Mouse (Mus musculus) intestine, embryonic 16.5 days (tissue): ENCODE results near the gene Bbof1. TPM values are rescaled to one million over a fixed set of nuclear protein-coding genes. Genes with fewer than 3 reads are reported as not detected.

Experiments
- ATAC-seq: fragments of 200-750 bp; cut with Nextera tagmentation; 2 replicates; pipeline ENCODE4 v1.8.0; 2017; ENCODE audit warnings: moderate TSS enrichment, moderate library complexity
- H3K27ac ChIP-seq: fragments of 300-500 bp; sonication (generic); 2 replicates; pipeline ENCODE4 v1.5.1; 2014; ENCODE audit warnings: mild to moderate bottlenecking, low read length
- H3K27me3 ChIP-seq: fragments of 300-500 bp; sonication (generic); replicated peaks from 2 replicates; pipeline ENCODE4 v1.6.1; 2014; ENCODE audit warnings: low read length, control low read depth, mixed read lengths; ENCODE audit not compliant: control insufficient read depth, insufficient read depth
- H3K36me3 ChIP-seq: fragments of 300-500 bp; sonication (generic); 2 replicates; pipeline ENCODE4 v1.6.1; 2014; ENCODE audit warnings: low read length, control low read depth; ENCODE audit not compliant: control insufficient read depth, insufficient read depth
- H3K4me1 ChIP-seq: fragments of 300-500 bp; sonication (generic); 2 replicates; pipeline ENCODE4 v1.6.1; 2014; ENCODE audit warnings: low read length, control low read depth, mixed read lengths; ENCODE audit not compliant: control insufficient read depth, insufficient read depth
- H3K4me2 ChIP-seq: fragments of 300-500 bp; sonication (generic); 2 replicates; pipeline ENCODE4 v1.6.1; 2014; ENCODE audit warnings: low read depth, low read length, control low read depth
- H3K4me3 ChIP-seq: fragments of 300-500 bp; sonication (generic); 2 replicates; pipeline ENCODE4 v1.5.1; 2014; ENCODE audit warnings: mild to moderate bottlenecking, low read length
- H3K9ac ChIP-seq: fragments of 300-500 bp; sonication (generic); 2 replicates; pipeline ENCODE4 v1.6.1; 2014; ENCODE audit warnings: low read depth, low read length
- H3K9me3 ChIP-seq: fragments of 300-500 bp; sonication (generic); 2 replicates; pipeline ENCODE4 v1.6.1; 2016; ENCODE audit warnings: low read length, control low read depth; ENCODE audit not compliant: control insufficient read depth
- WGBS: fragments of 180-500 bp; shearing (Covaris S2); extraction: QIAGEN DNeasy Blood & Tissue Kit; methylation state at CpG from one replicate; pipeline ENCODE4 v1.1.7; 2014; 5-methylcytosine and 5-hydroxymethylcytosine counted together
- polyA plus RNA-seq: library from polyadenylated mRNA; unstranded; fragments of >200 nt; fragmentation: Nextera tagmentation; extraction: Ambion mirVana; gene quantifications from 2 replicates; pipeline ENCODE4 v1.2.1, GENCODE M21; 2015

The Bbof1 gene
- polyA plus RNA-seq, 1 experiment from 2014 or later: 0.56 TPM

DNA sequence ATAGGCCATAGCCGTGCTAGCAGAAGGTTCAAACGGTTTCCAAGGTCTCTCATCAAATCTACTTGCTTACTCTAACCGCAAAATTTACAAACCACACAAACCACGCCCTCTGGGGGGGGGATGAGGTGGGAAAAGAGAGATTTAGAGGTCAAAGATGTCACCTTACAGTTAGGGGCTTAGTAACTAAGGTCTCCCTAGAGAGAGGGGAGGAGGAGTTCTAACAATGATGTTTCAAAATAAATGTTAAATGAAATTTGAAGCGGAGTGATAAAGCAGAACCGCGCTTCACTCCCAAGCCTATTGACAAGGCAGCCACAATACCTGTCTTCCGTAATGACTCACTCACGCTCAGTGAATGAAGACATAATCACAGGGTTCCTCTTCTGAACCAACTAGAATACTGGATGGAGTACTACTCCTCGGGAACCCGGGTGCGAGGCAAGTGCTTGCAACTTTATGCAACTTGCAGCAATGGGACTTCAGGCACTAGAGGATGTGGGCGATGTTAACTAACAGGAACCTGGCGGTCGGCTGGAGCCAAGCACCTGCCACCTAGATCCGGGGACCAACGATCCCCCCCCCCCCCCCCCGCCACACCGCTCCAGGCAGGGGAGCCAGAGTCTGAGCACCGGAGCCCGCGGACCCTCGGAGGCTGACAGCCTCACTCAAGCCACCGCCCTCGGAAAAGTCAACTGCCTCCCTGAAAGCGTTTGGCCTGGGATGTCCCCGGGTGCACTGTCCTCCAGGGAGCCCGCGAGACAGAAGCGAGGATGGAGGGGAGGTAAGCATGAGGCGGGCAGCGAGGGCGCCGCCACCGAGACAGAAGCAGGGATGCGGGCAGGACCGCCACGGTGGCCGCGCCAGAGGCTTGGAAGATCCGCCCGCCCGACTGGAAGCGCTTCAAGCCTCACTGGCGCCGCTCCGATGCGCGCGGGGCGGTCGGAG is 725 bp upstream of the Bbof1 start:
- 2% methylated on average over 44 of the region's 52 CpGs for WGBS
- Histone ChIP-seq H3K27ac (peak overlapping the region; percentile 77), H3K36me3 (no peaks in the 10 kb centered on the region), H3K4me1 (0 out of 2 replicates have a peak, but pooled peaks cover 3% of the 10 kb centered on the region), H3K27me3 (no peaks in the 10 kb centered on the region), H3K4me3 (peak overlapping the region; percentile 89), H3K4me2 (peak overlapping the region; percentile 92), H3K9me3 (no peaks in the 10 kb centered on the region), H3K9ac (peak overlapping the region; percentile 88)
- ATAC-seq: peak; percentile 63

DNA sequence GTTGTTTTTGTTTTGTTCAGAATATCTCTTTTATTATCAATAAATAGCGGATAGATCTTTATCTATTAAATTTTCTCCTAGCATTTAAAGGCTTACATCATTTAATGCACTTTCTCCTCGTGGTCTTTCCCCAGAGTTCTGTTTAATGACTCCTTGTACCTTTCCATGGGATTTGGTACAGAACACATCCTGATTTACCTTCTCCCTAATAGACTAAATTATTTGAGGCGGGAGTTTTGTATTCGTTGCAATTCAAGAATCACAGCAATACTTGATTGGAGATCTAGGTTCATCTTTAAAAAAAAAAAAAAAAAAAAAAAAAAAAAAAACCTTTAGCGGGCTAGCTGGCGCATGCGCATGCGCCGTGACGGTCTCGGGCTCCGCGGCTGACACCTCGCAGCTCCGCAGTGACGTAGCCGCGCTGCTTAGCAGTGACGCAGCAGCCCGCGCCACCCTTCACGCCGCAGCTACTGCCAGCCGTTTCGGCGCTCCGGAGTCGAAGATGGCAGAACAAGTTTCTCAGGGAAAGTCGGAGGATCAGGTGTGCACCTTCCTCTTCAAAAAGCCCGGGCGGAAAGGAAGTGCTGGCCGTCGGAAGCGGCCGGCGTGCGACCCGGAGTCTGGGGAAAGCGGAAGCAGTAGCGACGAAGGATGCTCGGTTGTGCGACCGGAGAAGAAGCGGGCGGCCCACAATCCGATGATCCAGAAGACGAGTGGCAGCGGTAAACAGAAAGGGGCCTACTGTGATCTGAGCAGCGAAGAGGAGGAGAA is 8.1 kb downstream of the Bbof1 start, which contains the start of gene Rnf113a2:
TSS of gene Rnf113a2 (plus strand) at position 363 of the 771 bp plus-strand sequence.
- ATAC-seq: peak; percentile 95

DNA sequence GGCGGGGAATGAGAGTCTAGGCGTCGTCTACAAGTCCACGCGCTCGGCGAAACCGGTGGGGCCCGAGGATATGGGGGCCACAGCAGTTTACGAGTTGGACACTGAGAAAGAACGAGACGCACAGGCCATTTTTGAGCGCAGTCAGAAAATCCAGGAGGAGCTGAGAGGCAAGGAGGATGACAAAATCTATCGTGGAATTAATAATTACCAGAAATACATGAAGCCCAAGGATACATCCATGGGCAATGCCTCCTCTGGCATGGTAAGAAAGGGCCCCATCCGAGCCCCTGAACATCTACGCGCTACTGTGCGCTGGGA is 8.7 kb downstream of the Bbof1 start:
- Histone ChIP-seq H3K4me2 (peak overlapping the region; percentile 93), H3K27me3 (no peaks in the 10 kb centered on the region), H3K27ac (peak overlapping the region; percentile 48; the same call in 1 of the 2 replicates), H3K9ac (peak overlapping the region; percentile 81), H3K36me3 (no peaks in the 10 kb centered on the region), H3K9me3 (no peaks in the 10 kb centered on the region), H3K4me3 (peak overlapping the region; percentile 66), H3K4me1 (0 out of 2 replicates have a peak, but pooled peaks cover 5% of the 10 kb centered on the region)
- WGBS: 31% methylated on average over 18 of the region's 18 CpGs
- ATAC-seq: 0 out of 2 replicates have a peak, but pooled peaks have one; percentile 23

More for the DNA sequence above, 8.1 kb downstream of the Bbof1 start, which contains the start of gene Rnf113a2:
- Histone ChIP-seq H3K36me3 (no peaks in the 10 kb centered on the region), H3K4me3 (peak within 1 kb of the TSS; percentile 66), H3K9ac (peak within 1 kb of the TSS; percentile 81), H3K4me2 (peak within 1 kb of the TSS; percentile 93), H3K4me1 (0 out of 2 replicates have a peak, but pooled peaks cover 5% of the 10 kb centered on the region), H3K27ac (peak within 1 kb of the TSS; percentile 48), H3K9me3 (no peaks in the 10 kb centered on the region), H3K27me3 (no peaks in the 10 kb centered on the region)
- WGBS: 3% methylated on average over 50 of the region's 50 CpGs

DNA sequence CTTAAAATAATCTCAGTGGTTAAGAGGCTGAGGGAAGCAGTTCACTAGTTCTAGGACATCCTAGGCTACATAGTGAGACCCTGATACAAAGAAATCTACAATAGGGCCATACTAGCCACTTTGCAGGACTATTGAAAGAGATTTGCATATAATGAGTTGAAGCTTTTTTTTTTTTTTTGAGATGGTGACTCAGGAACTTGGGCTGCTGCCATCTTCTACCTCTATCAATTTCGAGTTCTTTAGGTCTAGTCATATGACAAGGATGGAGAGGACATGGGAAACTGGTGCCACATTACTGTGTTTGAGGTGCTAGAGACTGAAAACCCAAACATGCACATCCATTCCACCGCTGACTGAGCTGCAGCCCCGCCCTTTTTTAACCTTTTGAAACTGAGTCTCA is 15.1 kb downstream of the Bbof1 start:
- Histone ChIP-seq H3K4me1 (no peaks in the 10 kb centered on the region), H3K9me3 (no peaks in the 10 kb centered on the region), H3K36me3 (no peaks in the 10 kb centered on the region), H3K9ac (no peak overlapping the region), H3K27ac (no peak overlapping the region), H3K27me3 (no peaks in the 10 kb centered on the region), H3K4me2 (no peak overlapping the region), H3K4me3 (no peak overlapping the region)
- ATAC-seq: no peak
- WGBS: 55% methylated on average over 3 of the region's 3 CpGs

DNA sequence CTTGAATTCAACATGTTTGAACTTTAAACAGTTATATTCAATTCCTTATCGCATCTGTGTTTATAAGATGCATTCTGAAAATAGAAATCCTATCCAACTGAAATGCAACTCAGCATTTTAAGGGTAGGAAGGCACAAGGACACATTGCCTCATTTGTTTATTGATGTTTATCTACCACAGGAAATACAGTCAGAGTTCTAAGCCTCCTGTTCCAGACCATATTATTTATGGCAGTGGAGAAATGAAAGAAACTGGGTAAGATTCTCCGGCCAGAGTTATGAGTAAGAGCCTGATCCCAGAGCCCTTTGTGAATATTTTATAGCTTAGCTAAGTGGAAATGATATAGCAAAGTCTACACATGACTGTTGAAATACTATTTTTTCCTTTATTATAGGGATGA is 21.0 kb downstream of the Bbof1 start:
- Histone ChIP-seq H3K9ac (no peak overlapping the region), H3K9me3 (no peaks in the 10 kb centered on the region), H3K27me3 (no peaks in the 10 kb centered on the region), H3K4me3 (no peak overlapping the region), H3K4me1 (no peaks in the 10 kb centered on the region), H3K36me3 (no peaks in the 10 kb centered on the region), H3K4me2 (no peak overlapping the region), H3K27ac (no peak overlapping the region)
- no peak for ATAC-seq
- WGBS: 71% methylated on average over 2 of the region's 2 CpGs

DNA sequence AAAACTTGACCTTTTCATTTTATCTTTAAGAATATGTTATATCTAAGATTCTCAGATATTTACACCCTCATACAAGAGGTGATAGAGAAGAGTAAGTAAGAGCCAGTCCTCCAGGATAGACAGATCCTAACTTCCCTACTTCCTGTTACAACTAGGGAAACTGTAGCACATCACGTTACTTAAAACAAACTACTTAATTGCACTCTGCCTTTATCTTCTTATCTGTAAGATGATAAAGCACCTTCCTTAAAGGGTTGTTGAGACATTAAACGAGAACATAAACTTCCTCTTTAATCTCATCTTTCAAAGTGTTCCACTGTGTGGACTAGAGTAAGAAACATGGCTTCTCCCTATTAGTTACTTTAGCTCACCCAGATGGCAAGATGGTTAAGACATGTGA is 29.8 kb downstream of the Bbof1 start:
- no peak overlapping the region for H3K4me2 ChIP-seq
- H3K9ac ChIP-seq: no peak overlapping the region
- H3K4me3 ChIP-seq: no peak overlapping the region
- H3K27ac ChIP-seq: no peak overlapping the region
- H3K27me3 ChIP-seq: no peaks in the 10 kb centered on the region
- no peaks in the 10 kb centered on the region for H3K36me3 ChIP-seq
- H3K4me1 ChIP-seq: no peaks in the 10 kb centered on the region
- ATAC-seq: no peak
- WGBS: 51% methylated on average over 2 of the region's 2 CpGs
- H3K9me3 ChIP-seq: no peaks in the 10 kb centered on the region

DNA sequence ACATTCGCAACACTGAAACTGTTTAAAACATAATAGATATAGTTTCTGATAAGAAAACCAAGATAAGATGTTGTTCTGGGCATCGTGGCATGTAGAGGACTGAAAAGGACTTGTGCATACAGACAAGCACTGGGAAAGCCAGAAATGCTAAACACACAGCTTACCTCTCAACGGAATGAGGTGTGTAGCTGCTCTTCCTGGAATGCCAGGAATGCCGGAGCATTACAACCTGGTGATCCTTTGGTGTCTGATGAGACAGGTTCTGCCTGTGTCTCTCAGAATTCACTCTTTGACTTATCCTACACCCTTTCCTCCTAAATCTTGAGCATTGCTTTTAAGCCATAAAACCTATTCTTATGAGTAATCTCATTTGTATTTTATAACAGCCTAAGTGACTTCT is 33.7 kb downstream of the Bbof1 start:
- Histone ChIP-seq H3K4me3 (no peak overlapping the region), H3K27me3 (no peaks in the 10 kb centered on the region), H3K4me2 (no peak overlapping the region), H3K36me3 (no peaks in the 10 kb centered on the region), H3K4me1 (no peaks in the 10 kb centered on the region), H3K9ac (no peak overlapping the region), H3K27ac (no peak overlapping the region), H3K9me3 (no peaks in the 10 kb centered on the region)
- 63% methylated on average over 4 of the region's 4 CpGs for WGBS
- no peak for ATAC-seq

DNA sequence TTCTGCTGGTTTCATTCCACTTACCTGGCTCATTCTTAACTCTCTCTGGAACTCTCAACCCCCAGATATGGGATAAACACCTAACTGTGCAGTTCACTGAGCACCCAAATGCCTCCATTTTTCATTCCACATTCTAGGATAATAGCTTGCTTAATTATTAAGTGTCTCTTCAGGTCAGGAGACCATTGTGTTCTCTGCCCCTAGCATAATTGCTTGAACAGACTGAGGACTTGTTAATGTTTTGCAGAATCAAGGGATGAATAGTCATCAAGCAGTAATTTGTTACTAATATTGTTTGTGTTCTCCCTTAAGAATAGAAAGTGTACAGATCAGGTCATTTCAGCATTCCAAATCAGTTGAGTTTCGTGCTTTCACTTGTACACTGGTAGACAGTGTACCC is 38.5 kb downstream of the Bbof1 start:
- no peak overlapping the region for H3K27ac ChIP-seq
- H3K4me3 ChIP-seq: no peak overlapping the region
- ATAC-seq: no peak
- no peak overlapping the region for H3K4me2 ChIP-seq
- peaks cover 8% of the 10 kb centered on the region for H3K4me1 ChIP-seq
- H3K9ac ChIP-seq: no peak overlapping the region
- no peaks in the 10 kb centered on the region for H3K36me3 ChIP-seq
- H3K9me3 ChIP-seq: no peaks in the 10 kb centered on the region
- no peaks in the 10 kb centered on the region for H3K27me3 ChIP-seq
- WGBS: 79% methylated on average over 1 of the region's 1 CpGs

DNA sequence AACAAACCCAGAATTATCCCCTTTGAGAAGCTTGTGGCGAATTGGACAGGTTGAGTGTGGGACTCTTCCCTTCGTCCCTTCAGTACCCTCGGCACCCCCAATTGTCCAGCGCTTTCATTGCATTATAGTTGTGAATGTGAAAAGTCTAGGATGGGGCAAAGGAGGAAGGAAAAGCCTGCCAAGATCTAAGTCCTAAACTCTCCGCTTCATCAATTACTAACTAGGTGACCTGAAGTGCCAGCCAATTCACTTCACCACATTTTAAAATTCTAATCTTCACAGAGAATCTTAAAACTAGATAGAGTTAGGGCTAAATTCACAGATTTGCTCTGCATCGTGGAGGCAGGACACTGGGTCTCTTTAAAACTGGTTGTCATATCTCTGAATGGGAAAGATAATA is 39.3 kb downstream of the Bbof1 start:
- no peaks in the 10 kb centered on the region for H3K9me3 ChIP-seq
- no peak overlapping the region for H3K4me2 ChIP-seq
- no peak overlapping the region for H3K9ac ChIP-seq
- 87% methylated on average over 6 of the region's 6 CpGs for WGBS
- no peak overlapping the region for H3K27ac ChIP-seq
- peaks cover 8% of the 10 kb centered on the region for H3K4me1 ChIP-seq
- ATAC-seq: no peak
- no peak overlapping the region for H3K4me3 ChIP-seq
- H3K27me3 ChIP-seq: no peaks in the 10 kb centered on the region
- no peaks in the 10 kb centered on the region for H3K36me3 ChIP-seq
